Mouse (Mus musculus): ENCODE results near the gene 4933424G06Rik. TPM values are rescaled to one million over a fixed set of nuclear protein-coding genes. Genes with fewer than 3 reads are reported as not detected.

The 4933424G06Rik gene
- polyA plus RNA-seq, 1 experiment from 2014 or later: not detected

DNA sequence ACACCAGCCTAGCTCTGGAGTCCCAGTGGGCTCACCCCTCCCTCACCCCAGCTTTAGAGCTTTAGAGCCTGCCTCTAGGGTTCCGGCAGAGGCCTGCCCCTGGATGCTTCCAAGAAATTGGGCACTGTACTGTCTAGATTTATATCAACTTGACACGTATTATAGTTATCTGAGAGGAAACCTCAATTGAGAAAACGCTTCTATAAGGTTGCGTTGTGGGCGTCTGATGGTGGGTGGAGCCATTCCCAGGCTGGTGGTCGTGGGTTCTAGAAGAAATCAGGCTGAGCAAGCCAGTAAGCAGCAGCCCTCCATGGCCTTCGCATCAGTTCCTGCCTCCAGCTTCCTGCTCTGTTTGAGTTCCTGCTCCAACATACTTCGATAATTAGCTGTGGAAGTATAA is 51.1 kb downstream of the 4933424G06Rik start:
- no peak overlapping the region for H3K4me3 ChIP-seq
- no peaks in the 10 kb centered on the region for H3K27me3 ChIP-seq (ENCODE audit: low read depth, poor library complexity, severe bottlenecking)
- no peaks in the 10 kb centered on the region for H3K36me3 ChIP-seq
- H3K4me1 ChIP-seq: no peaks in the 10 kb centered on the region; the same call in 1 of the 2 replicates
- no peak for DNase-seq (ENCODE audit: low spot score)
- 89% methylated on average over 8 of the region's 8 CpGs for WGBS
- H3K27ac ChIP-seq: no peak overlapping the region
- no peaks in the 10 kb centered on the region for H3K9me3 ChIP-seq (replicated peaks)

DNA sequence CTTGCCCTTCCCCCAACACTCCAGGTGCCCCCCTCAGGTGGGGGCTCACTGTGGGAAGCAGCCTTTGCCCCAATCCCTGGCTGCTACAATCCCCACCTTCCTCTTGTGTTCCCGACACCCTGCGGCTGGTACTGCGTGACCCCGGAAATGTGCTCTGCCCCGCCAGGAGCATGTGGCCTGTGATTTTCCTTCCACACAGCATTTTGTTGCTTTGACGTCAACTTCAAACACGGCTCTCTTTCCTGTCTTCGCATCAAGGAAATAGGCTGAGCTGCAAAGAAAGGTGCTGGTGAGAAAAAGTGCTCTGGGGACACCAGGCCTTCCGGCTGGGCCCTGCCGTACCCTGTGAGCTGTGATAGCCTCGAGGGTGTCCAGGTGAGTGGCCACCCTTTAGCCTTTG is 51.6 kb downstream of the 4933424G06Rik start, which contains the start of gene Zap70:
Zap70 (plus strand) TSS at position 231 of the 400 bp plus-strand sequence.
- DNase-seq (ENCODE audit: low spot score): no peak
- WGBS: 80% methylated on average over 11 of the region's 11 CpGs

DNA sequence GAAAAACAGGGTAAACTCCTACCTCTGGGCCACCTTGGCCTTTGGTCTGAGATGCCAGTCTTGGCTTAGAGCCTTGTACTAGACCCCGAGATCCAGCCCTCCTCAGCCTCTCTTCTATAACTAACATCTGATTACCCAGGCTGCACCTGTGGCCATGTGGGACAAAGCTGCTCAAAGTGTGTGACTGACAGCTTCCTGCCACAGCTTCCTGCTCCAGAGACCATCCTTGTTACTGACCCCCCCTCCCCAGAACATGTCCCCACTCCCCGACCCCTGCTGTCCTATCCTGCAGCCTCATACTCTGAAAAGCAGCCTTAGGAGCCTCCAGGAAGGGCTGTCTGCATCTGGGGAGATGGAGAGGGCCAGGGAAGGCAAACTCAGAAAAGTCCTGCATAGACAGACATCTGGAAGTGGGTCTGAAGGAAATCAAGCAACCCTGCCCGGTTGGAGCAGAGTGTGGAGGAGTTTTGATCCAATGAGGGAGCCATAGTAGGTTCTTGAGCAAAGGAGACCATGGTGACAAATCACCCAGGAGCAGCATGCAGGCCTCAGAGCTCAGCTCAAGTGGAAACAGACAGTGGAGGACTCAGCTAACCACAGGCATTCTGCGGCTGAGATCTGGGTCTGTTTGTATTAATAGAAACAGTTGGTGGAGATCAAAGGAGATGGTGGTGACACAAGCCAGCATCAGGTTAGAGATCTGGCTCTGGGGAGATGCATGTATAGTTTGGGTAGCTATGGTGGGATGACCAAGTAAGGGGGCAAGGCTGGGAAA is 56.7 kb downstream of the 4933424G06Rik start:
- peaks cover 26% of the 10 kb centered on the region for H3K27me3 ChIP-seq (ENCODE audit: low read depth, poor library complexity, severe bottlenecking)
- no peak overlapping the region for H3K4me3 ChIP-seq
- WGBS: 63% methylated on average over 4 of the region's 4 CpGs
- no peak for DNase-seq (ENCODE audit: low spot score)
- H3K9me3 ChIP-seq (replicated peaks): no peaks in the 10 kb centered on the region
- no peak overlapping the region for H3K27ac ChIP-seq
- peaks cover 19% of the 10 kb centered on the region for H3K4me1 ChIP-seq
- H3K36me3 ChIP-seq: no peaks in the 10 kb centered on the region

More for the DNA sequence above, 51.6 kb downstream of the 4933424G06Rik start, which contains the start of gene Zap70:
- Histone ChIP-seq H3K36me3 (no peaks in the 10 kb centered on the region), H3K27me3 (ENCODE audit: low read depth, poor library complexity, severe bottlenecking) (no peaks in the 10 kb centered on the region), H3K27ac (peak within 1 kb of the TSS; percentile 1; the same call in 1 of the 2 replicates), H3K4me3 (no peak within 1 kb of the TSS), H3K9me3 (replicated peaks) (no peaks in the 10 kb centered on the region), H3K4me1 (peaks cover 3% of the 10 kb centered on the region; the same call in 1 of the 2 replicates)

GRCm38 (mm10) chr1:36767321-36767720 is 57.4 kb downstream of the 4933424G06Rik start:
- Histone ChIP-seq H3K9me3 (replicated peaks) (no peaks in the 10 kb centered on the region), H3K27ac (no peak overlapping the region), H3K27me3 (ENCODE audit: low read depth, poor library complexity, severe bottlenecking) (peaks cover 31% of the 10 kb centered on the region), H3K4me3 (no peak overlapping the region), H3K4me1 (peaks cover 19% of the 10 kb centered on the region), H3K36me3 (no peaks in the 10 kb centered on the region)
- no peak for DNase-seq (ENCODE audit: low spot score)
- WGBS: 45% methylated on average over 10 of the region's 10 CpGs

- Histone ChIP-seq H3K27me3 (ENCODE audit: low read depth, poor library complexity, severe bottlenecking) (peaks cover 31% of the 10 kb centered on the region), H3K4me3 (no peak overlapping the region), H3K9me3 (replicated peaks) (no peaks in the 10 kb centered on the region), H3K4me1 (peaks cover 19% of the 10 kb centered on the region), H3K36me3 (no peaks in the 10 kb centered on the region), H3K27ac (no peak overlapping the region)
- 82% methylated on average over 5 of the region's 5 CpGs for WGBS
- no peak for DNase-seq (ENCODE audit: low spot score)
These were observed 58.8 kb downstream of the 4933424G06Rik start for GRCm38 (mm10) chr1:36768786-36769185.

DNA sequence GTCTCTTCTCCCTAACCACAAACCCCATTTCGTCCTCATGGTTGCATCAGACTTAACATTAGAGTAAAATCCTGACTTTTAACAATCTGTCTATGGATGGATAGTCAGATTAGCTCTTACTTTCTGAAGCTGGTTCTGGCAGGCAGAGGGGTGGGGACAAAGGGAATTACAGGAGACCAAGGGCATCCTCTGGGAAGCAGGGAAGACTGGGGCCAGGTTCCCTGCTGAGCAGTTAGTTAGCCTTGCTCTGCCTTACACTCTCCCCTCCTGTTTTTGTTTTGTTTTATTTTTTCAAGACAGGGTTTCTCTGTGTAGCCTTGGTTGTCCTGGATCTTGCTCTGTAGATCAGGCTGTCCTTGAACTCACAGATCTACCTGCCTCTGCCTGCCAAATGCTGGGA is 60.0 kb downstream of the 4933424G06Rik start:
- Histone ChIP-seq H3K36me3 (no peaks in the 10 kb centered on the region), H3K27ac (no peak overlapping the region), H3K4me1 (peaks cover 19% of the 10 kb centered on the region), H3K4me3 (no peak overlapping the region), H3K9me3 (replicated peaks) (no peaks in the 10 kb centered on the region), H3K27me3 (ENCODE audit: low read depth, poor library complexity, severe bottlenecking) (peaks cover 31% of the 10 kb centered on the region)
- no peak for DNase-seq (ENCODE audit: low spot score)
- 88% methylated on average over 1 of the region's 1 CpGs for WGBS

GRCm38 (mm10) chr1:36770998-36771397 is 61.0 kb downstream of the 4933424G06Rik start:
- Histone ChIP-seq H3K4me3 (peak overlapping the region; percentile 47), H3K36me3 (no peaks in the 10 kb centered on the region), H3K27ac (peak overlapping the region; percentile 12; the same call in 1 of the 2 replicates), H3K27me3 (ENCODE audit: low read depth, poor library complexity, severe bottlenecking) (peaks cover 31% of the 10 kb centered on the region), H3K4me1 (peaks cover 19% of the 10 kb centered on the region), H3K9me3 (replicated peaks) (no peaks in the 10 kb centered on the region)
- DNase-seq (ENCODE audit: low spot score): peak; percentile 41
- WGBS: 10% methylated on average over 27 of the region's 27 CpGs

DNA sequence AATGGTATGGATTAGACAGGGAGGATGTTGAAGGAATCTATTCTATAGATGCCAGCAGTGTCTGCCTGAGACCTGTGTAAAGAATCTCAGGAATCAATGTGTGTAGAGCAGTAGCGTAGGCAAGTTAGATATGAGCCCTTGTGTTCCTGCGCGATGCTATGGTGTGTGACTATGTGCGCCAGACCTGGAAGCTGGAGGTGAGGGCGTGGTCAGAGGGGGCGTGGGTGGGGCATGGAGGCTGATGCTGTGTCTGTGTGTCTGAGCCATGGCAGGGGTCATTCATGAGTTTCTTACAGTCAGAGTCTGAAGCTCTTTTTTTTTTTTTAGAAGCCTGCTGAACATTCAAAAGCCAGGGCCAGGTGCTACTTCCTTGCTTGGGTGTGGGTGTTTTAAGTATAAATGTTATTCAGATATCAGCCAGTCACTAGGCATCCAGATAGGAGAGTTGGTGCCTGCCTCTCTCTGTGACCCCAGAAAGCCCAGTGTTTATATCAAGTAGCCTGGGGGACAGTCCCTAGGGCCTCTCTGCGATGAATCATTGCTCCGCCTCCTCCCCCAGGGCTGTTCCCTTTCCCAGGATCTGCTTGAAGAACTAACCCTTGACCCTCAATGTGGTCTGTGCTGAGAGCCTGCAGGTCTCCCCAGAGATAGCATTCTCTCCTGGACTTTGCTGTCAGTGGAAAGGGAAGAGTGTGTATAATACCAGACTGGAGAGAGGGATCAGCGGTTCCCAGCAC is 62.4 kb downstream of the 4933424G06Rik start:
- Histone ChIP-seq H3K36me3 (no peaks in the 10 kb centered on the region), H3K9me3 (replicated peaks) (no peaks in the 10 kb centered on the region), H3K4me1 (peaks cover 11% of the 10 kb centered on the region; the same call in 1 of the 2 replicates), H3K27me3 (ENCODE audit: low read depth, poor library complexity, severe bottlenecking) (peaks cover 31% of the 10 kb centered on the region), H3K4me3 (no peak overlapping the region), H3K27ac (no peak overlapping the region)
- WGBS: 87% methylated on average over 9 of the region's 9 CpGs
- DNase-seq (ENCODE audit: low spot score): no peak

- peaks cover 14% of the 10 kb centered on the region for H3K27me3 ChIP-seq (ENCODE audit: low read depth, poor library complexity, severe bottlenecking)
- no peak overlapping the region for H3K4me3 ChIP-seq
- H3K4me1 ChIP-seq: peaks cover 11% of the 10 kb centered on the region
- no peak for DNase-seq (ENCODE audit: low spot score)
- 94% methylated on average over 13 of the region's 13 CpGs for WGBS
- H3K27ac ChIP-seq: no peak overlapping the region
- H3K36me3 ChIP-seq: no peaks in the 10 kb centered on the region
- H3K9me3 ChIP-seq (replicated peaks): no peaks in the 10 kb centered on the region
These were observed 70.8 kb downstream of the 4933424G06Rik start for GRCm38 (mm10) chr1:36780793-36781192.

DNA sequence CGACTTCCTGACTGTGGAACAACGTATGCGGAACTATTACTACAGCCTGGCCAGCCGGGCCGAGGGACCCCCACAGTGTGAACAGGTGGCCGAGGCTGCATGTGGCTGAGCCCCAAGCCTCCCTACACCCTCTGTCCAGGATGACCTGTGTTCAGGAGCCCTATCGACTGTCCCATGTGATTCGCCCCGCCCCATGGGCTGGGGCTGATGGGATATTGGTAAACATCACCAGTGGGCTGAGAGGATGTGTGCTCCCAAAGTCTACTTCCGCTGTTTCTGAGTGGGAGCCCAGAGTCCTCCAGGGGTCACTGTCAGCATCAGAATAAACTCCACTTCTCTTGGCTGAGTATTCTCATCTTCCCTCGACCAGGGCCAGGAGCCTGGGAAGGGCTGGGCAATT is 72.5 kb downstream of the 4933424G06Rik start:
- DNase-seq (ENCODE audit: low spot score): no peak
- 83% methylated on average over 11 of the region's 11 CpGs for WGBS
- H3K4me1 ChIP-seq: peaks cover 12% of the 10 kb centered on the region
- H3K4me3 ChIP-seq: no peak overlapping the region
- peaks cover 17% of the 10 kb centered on the region for H3K27me3 ChIP-seq (ENCODE audit: low read depth, poor library complexity, severe bottlenecking)
- no peaks in the 10 kb centered on the region for H3K9me3 ChIP-seq (replicated peaks)
- no peak overlapping the region for H3K27ac ChIP-seq
- no peaks in the 10 kb centered on the region for H3K36me3 ChIP-seq

GRCm38 (mm10) chr1:36784365-36785134 is 74.6 kb downstream of the 4933424G06Rik start:
- H3K4me3 ChIP-seq: peak overlapping the region; percentile 50
- WGBS: 5% methylated on average over 20 of the region's 20 CpGs
- peak; percentile 87 for DNase-seq (ENCODE audit: low spot score)
- H3K27ac ChIP-seq: no peak overlapping the region
- H3K4me1 ChIP-seq: peaks cover 12% of the 10 kb centered on the region
- H3K36me3 ChIP-seq: no peaks in the 10 kb centered on the region
- no peaks in the 10 kb centered on the region for H3K9me3 ChIP-seq (replicated peaks)
- peaks cover 17% of the 10 kb centered on the region for H3K27me3 ChIP-seq (ENCODE audit: low read depth, poor library complexity, severe bottlenecking)

GRCm38 (mm10) chr1:36785238-36785641 is 75.3 kb downstream of the 4933424G06Rik start:
- Histone ChIP-seq H3K4me1 (peaks cover 12% of the 10 kb centered on the region), H3K27ac (peak overlapping the region; percentile 50; the same call in 1 of the 2 replicates), H3K27me3 (ENCODE audit: low read depth, poor library complexity, severe bottlenecking) (peaks cover 17% of the 10 kb centered on the region), H3K36me3 (no peaks in the 10 kb centered on the region), H3K4me3 (peak overlapping the region; percentile 50), H3K9me3 (replicated peaks) (no peaks in the 10 kb centered on the region)
- 4% methylated on average over 16 of the region's 16 CpGs for WGBS
- peak; percentile 59 for DNase-seq (ENCODE audit: low spot score)
